Mouse (Mus musculus) megakaryocyte, embryonic 14.5 days (primary cell): ENCODE measurements around the gene Pglyrp1. TPM values are rescaled to one million over a fixed set of nuclear protein-coding genes. Genes with fewer than 3 reads are reported as not detected.

Experiments used
- H3K27me3 ChIP-seq: replicated peaks from 2 replicates; pipeline ENCODE3; 2012; ENCODE audit warnings: inconsistent platforms
- H3K36me3 ChIP-seq: replicated peaks from 2 replicates; pipeline ENCODE3; 2012; ENCODE audit warnings: low read length, inconsistent platforms, mixed read lengths
- H3K4me1 ChIP-seq: 2 replicates; pipeline ENCODE4 v1.6.1; 2012; ENCODE audit warnings: inconsistent platforms
- H3K4me3 ChIP-seq: replicated peaks from 2 replicates; pipeline ENCODE3; 2012; ENCODE audit warnings: moderate library complexity, mild to moderate bottlenecking, inconsistent platforms
- H3K9me3 ChIP-seq: 2 replicates; pipeline ENCODE4 v1.6.1; 2012; ENCODE audit warnings: inconsistent platforms
- FLI1 ChIP-seq: IDR thresholded peaks from 2 replicates; pipeline ENCODE4 v1.6.1; 2012; ENCODE audit warnings: low read length, inconsistent platforms, mixed read lengths
- GATA1 ChIP-seq: IDR thresholded peaks from 3 replicates; pipeline ENCODE4 v1.6.1; 2012; ENCODE audit warnings: mixed read lengths, low read length, inconsistent platforms, borderline replicate concordance
- polyA plus RNA-seq: library from polyadenylated mRNA; stranded (reverse); fragments of >175 nt; gene quantifications from 2 replicates; pipeline ENCODE4 v1.2.3, GENCODE M21; 2012; ENCODE audit warnings: low replicate concordance; ENCODE audit not compliant: insufficient read depth

Gene Pglyrp1
- polyA plus RNA-seq, 1 experiment = 14.1 TPM

DNA sequence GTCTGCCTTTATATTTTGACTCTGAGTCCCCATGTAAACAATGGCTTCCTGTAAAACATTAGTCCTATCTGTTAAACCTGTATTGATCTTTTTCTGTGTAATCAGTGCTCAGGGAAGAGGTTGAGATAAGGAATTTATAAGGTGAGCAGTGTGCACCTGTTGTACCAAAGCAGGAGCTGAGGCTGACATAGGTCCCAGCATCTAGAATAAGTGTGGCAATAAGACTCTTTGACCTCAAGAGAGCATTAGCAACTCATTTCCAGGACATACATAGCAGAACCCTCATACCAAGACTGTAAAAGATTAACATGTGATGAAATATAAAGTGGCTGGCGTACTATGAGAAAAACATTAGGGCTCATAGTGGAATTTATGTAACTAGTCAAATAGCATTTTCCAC is 22.7 kb upstream of the Pglyrp1 start:
- no peak for TF ChIP-seq FLI1
- TF ChIP-seq GATA1 = no peak
- Histone ChIP-seq H3K27me3 (no peaks in the 10 kb centered on the region), H3K36me3 (no peaks in the 10 kb centered on the region), H3K4me1 (peaks cover 27% of the 10 kb centered on the region), H3K9me3 (no peaks in the 10 kb centered on the region), H3K4me3 (no peak overlapping the region)

DNA sequence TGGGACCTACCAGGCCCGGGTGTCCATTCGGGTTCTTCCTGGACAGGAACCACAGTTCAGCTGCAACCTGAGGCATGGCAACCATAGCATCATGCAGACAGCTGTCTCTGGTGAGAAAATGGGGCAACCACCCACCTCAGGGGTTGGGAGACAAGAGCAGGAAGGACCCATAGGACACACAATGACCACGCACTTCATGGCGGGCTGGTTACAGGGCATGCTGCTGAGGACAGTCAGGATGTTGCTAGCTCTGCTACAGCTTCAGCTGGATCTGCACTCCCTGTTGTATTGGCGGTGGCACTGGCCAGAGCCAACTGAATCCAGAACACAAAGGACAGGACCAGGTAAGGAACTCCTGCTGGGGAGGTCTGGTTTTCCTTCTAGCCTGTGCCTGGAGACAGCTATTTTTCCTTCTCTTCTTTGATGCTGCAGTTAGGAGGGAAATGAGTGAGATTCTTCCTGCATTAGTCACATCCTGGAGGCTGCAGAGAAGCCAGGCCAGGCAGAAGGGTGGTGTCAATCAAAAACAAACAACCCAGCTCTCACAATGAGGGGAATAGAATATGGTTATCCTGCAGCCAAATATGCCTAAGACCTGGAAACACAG is 12.7 kb upstream of the Pglyrp1 start:
- Histone ChIP-seq H3K4me1 (peaks cover 29% of the 10 kb centered on the region), H3K36me3 (peaks cover 21% of the 10 kb centered on the region), H3K4me3 (no peak overlapping the region), H3K27me3 (peaks cover 5% of the 10 kb centered on the region), H3K9me3 (peaks cover 11% of the 10 kb centered on the region)
- TF ChIP-seq GATA1 = no peak
- TF ChIP-seq FLI1 = no peak

DNA sequence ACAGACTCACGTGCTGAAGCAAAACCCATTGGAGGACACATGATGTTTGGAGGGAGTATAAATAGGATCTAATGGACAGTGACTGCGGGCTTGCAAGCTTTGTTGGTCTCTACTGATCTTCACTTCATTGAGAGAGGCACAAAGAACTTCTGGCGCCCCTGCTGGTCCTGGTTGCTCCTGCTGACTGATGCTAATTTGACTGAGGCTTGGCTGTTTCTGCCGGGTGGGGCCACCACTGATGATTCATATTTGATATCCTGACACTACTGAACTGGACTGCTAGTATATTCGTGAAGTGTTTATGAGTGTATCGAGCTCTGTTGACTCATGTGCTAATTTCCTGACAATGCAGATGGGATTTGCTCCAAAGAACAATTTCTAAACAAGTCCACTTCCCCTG is 8.3 kb upstream of the Pglyrp1 start:
- peaks cover 3% of the 10 kb centered on the region for H3K27me3 ChIP-seq
- peaks cover 46% of the 10 kb centered on the region for H3K9me3 ChIP-seq
- TF ChIP-seq FLI1 = no peak
- no peak for TF ChIP-seq GATA1
- peaks cover 26% of the 10 kb centered on the region for H3K4me1 ChIP-seq
- peaks cover 31% of the 10 kb centered on the region for H3K36me3 ChIP-seq
- no peak overlapping the region for H3K4me3 ChIP-seq

DNA sequence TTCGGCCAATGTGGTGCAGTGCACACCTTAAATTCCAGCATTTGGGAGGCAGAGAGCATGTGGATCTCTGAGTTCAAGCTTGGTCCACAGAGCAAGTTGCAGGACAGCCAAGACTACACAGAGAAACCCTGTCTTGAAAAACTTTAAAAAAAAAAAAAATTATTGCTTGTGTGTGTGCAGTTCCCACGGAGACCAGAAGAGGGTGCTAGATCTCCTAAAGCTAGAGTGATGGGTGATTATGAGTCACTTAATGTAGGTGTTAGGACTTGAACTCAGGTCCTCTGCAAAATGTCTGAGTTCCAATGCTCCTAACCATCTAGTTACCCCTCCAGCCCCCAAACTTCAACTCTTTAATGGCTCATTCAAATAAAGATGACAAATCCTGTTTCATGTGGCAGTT is 2.6 kb upstream of the Pglyrp1 start:
- no peak overlapping the region for H3K4me3 ChIP-seq
- H3K36me3 ChIP-seq = peaks cover 13% of the 10 kb centered on the region
- H3K9me3 ChIP-seq = peaks cover 38% of the 10 kb centered on the region
- H3K4me1 ChIP-seq = peaks cover 18% of the 10 kb centered on the region
- peaks cover 3% of the 10 kb centered on the region for H3K27me3 ChIP-seq
- TF ChIP-seq FLI1 = no peak
- no peak for TF ChIP-seq GATA1

DNA sequence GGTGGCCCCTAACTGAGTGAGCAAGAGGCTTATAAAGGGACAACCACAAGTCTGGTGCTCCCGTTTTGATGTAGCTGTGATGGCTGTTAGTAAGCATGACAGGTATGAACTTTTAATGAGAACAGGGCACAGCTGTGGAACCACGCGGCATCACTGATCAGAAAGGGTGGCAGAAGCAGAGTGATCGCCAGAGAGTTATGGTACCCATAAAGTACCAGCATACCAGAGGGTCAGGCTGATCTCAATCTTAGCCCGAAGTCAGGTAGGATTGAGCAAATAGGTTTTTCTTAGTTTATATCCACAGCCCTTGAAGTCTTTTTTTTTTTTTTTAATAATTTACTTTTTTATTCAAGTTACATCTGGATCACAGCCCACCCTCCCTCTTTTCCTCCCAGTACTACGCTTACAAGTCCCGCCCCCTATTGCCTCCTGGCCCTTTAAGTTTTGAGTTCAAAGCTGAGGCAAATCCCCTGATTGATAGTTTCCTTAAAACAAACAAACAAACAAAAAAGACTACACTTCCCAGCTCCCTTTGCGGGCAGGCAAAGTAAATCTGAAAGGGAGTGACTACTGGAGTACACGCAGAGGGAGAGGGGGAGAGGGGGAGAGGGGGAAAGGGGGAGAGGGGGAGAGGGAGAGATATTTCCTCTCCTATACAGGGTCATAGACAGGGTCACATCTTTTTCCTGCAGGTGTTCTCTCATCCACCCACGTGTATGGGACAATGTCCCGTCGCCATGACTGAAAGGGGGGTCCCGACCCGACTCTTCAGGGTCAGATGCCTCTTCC is 1.1 kb downstream of the Pglyrp1 start:
- Histone ChIP-seq H3K27me3 (peaks cover 6% of the 10 kb centered on the region), H3K36me3 (peaks cover 5% of the 10 kb centered on the region), H3K4me3 (peak overlapping the region; percentile 91), H3K4me1 (peaks cover 18% of the 10 kb centered on the region), H3K9me3 (peaks cover 8% of the 10 kb centered on the region)
- TF ChIP-seq FLI1 (no peak), GATA1 (no peak)

DNA sequence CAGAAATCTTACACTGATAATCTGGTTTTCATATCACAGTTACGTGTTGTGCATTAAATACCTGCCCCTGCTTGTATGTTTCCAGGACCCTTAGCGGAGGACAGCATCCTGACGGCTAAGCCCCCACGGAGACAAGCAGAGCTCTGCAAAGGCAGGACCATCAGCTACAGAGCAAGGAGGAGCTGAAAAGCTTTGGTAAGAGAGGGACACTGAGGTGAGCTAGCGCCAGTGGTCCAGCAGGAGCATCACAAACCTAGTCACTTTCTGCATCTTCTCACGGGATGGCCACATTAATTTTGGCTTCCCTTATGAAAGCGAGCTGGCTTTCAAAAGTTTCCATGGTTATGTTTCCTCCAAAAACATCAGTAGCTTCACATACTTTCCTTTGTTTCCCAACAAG is 1.7 kb downstream of the Pglyrp1 start:
- Histone ChIP-seq H3K36me3 (peaks cover 3% of the 10 kb centered on the region), H3K27me3 (peaks cover 6% of the 10 kb centered on the region), H3K4me1 (peaks cover 18% of the 10 kb centered on the region), H3K4me3 (peak overlapping the region; percentile 91), H3K9me3 (peaks cover 4% of the 10 kb centered on the region)
- TF ChIP-seq GATA1 (no peak), FLI1 (no peak)

DNA sequence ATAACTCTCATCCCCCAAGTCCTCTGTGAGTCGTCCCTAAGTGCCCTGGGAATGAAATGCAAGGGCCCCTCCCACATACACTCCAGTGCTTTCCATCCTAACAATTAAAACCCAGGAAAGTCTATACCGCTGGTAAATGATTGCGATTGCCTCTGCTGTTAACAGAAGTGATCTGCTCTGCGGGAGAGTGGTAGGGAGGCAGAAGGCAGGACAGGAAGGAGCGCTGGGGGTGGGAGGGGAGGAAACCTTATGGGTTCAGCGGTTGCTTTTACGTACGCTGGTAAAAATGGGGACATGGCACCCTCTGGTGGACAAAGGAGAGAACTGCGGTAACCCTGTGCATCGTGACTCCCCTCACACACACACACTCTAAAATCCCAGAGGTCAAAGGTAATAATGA is 2.1 kb downstream of the Pglyrp1 start:
- Histone ChIP-seq H3K9me3 (no peaks in the 10 kb centered on the region), H3K27me3 (peaks cover 6% of the 10 kb centered on the region), H3K4me1 (peaks cover 18% of the 10 kb centered on the region), H3K4me3 (peak overlapping the region; percentile 91), H3K36me3 (no peaks in the 10 kb centered on the region)
- no peak for TF ChIP-seq GATA1
- TF ChIP-seq FLI1 = no peak

DNA sequence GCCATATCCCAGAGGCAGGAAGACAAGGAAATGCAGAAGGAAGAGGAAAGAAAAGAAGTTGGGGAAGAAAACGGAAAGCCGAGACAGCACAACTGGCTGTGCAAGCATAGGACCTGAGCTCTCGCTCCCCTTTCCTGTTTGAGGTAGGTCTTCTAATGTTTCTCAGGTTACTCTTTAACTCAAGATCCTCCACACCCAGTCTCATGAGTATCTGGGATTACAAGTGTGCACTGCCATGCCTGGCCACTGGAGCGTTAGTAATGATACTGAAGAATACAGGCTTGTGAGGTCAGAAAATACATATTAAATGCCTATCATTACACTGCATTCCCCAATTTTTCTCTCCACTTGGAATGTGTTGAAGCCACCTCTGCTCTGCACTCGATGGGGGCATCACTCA is 4.2 kb downstream of the Pglyrp1 start:
- Histone ChIP-seq H3K4me3 (no peak overlapping the region), H3K9me3 (no peaks in the 10 kb centered on the region), H3K27me3 (peaks cover 12% of the 10 kb centered on the region), H3K4me1 (peaks cover 18% of the 10 kb centered on the region), H3K36me3 (no peaks in the 10 kb centered on the region)
- TF ChIP-seq FLI1 (no peak), GATA1 (no peak)

DNA sequence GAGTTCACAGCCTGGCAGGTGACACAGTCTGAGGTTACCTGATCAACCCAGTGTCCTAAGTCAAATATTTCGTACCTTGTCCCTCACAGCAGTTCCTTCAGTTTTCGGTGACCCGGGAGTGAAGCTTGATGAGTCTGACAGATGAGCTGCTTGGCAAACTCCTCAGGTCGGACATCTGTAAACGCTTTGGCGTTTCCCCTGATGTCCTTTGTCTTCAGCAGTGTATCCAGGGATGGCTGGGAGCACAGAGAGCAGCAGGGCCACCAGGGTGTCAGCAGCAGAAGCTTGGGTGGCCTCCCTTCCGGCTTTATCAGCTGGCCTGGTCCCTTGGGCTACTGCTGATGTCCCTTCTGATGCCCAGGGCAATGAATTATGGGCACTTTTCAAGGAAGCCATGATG is 7.6 kb downstream of the Pglyrp1 start:
- H3K27me3 ChIP-seq = peaks cover 21% of the 10 kb centered on the region
- TF ChIP-seq FLI1 = no peak
- no peak for TF ChIP-seq GATA1
- no peaks in the 10 kb centered on the region for H3K9me3 ChIP-seq
- H3K4me1 ChIP-seq = peaks cover 6% of the 10 kb centered on the region; the same call in 1 of the 2 replicates
- H3K36me3 ChIP-seq = no peaks in the 10 kb centered on the region
- no peak overlapping the region for H3K4me3 ChIP-seq
